Mouse (Mus musculus) E14TG2a.4 (cell line): ENCODE measurements around the gene Snrk.

Experiments
- CTCF ChIP-seq: conservative IDR thresholded peaks from 2 replicates; pipeline ENCODE4 v1.5.1; 2014; ENCODE audit warnings: low read length
- NANOG ChIP-seq: IDR thresholded peaks from 2 replicates; pipeline ENCODE4 v1.6.1; 2014; ENCODE audit warnings: borderline replicate concordance, low read length, mixed read lengths

GRCm38 (mm10) chr9:122125723-122126290 lies 8.7 kb downstream of the Snrk start:
- TF ChIP-seq CTCF (no peak), NANOG (no peak)
